Mouse (Mus musculus) heart, embryonic 14.5 days (tissue): ENCODE data around the gene Ankrd13d. TPM values are rescaled to one million over a fixed set of nuclear protein-coding genes. Genes with fewer than 3 reads are reported as not detected.
A peak's percentile ranks its signal among the peaks of the same experiment; 100 is the strongest.

Source experiments
- ATAC-seq: fragments of 200-750 bp; cut with Nextera tagmentation; 2 replicates; pipeline ENCODE4 v1.8.0; 2017; ENCODE audit warnings: low read depth, moderate TSS enrichment; ENCODE audit not compliant: insufficient number of reproducible peaks, insufficient read depth, low FRiP score
- H3K27ac ChIP-seq, 2 experiments: fragments of 200-500 bp in 1 of 2; fragments of 300-500 bp in 1 of 2; sonication (generic) in 1 of 2; replicated peaks in 1 of 2; 2 replicates each; pipeline ENCODE4 v1.5.1; 2012 to 2014; ENCODE audit warnings: low read depth in 2 of 2, low read length in 2 of 2, control low read depth in 1 of 2, mild to moderate bottlenecking in 1 of 2, mixed read lengths in 1 of 2; ENCODE audit not compliant: control insufficient read depth in 1 of 2, insufficient read depth in 1 of 2
- H3K27me3 ChIP-seq: fragments of 300-500 bp; sonication (generic); 2 replicates; pipeline ENCODE4 v1.6.1; 2014; ENCODE audit warnings: mild to moderate bottlenecking, low read length, control low read depth; ENCODE audit not compliant: control insufficient read depth, insufficient read depth
- H3K36me3 ChIP-seq: fragments of 300-500 bp; sonication (generic); 2 replicates; pipeline ENCODE4 v1.6.1; 2014; ENCODE audit warnings: mild to moderate bottlenecking, control low read depth, low read length, mixed read lengths; ENCODE audit not compliant: control insufficient read depth, insufficient read depth
- H3K4me1 ChIP-seq, 2 experiments: fragments of 200-500 bp in 1 of 2; fragments of 300-500 bp in 1 of 2; sonication (generic) in 1 of 2; 2 replicates each; pipeline ENCODE4 v1.6.1; 2012 to 2014; ENCODE audit warnings: low read length in 2 of 2, control low read depth in 1 of 2, mixed read lengths in 1 of 2; ENCODE audit not compliant: control insufficient read depth in 2 of 2, insufficient read depth in 2 of 2
- H3K4me2 ChIP-seq: fragments of 300-500 bp; sonication (generic); 2 replicates; pipeline ENCODE4 v1.6.1; 2014; ENCODE audit warnings: mild to moderate bottlenecking, low read length
- H3K4me3 ChIP-seq, 2 experiments: fragments of 200-500 bp in 1 of 2; fragments of 300-500 bp in 1 of 2; sonication (generic) in 1 of 2; 2 replicates each; pipeline ENCODE4 v1.5.1; 2012 to 2014; ENCODE audit warnings: low read length in 2 of 2, mild to moderate bottlenecking in 2 of 2, control low read depth in 1 of 2, low read depth in 1 of 2, moderate library complexity in 1 of 2; ENCODE audit not compliant: control insufficient read depth in 1 of 2, insufficient read depth in 1 of 2
- H3K9ac ChIP-seq: fragments of 300-500 bp; sonication (generic); 2 replicates; pipeline ENCODE4 v1.6.1; 2014; ENCODE audit warnings: mild to moderate bottlenecking, low read length
- H3K9me3 ChIP-seq: fragments of 300-500 bp; sonication (generic); 2 replicates; pipeline ENCODE4 v1.6.1; 2016; ENCODE audit warnings: low read length, control low read depth; ENCODE audit not compliant: control insufficient read depth
- WGBS: fragments of 180-500 bp; shearing (Covaris S2); extraction: QIAGEN DNeasy Blood & Tissue Kit; methylation state at CpG from one replicate; pipeline ENCODE4 v1.1.7; 2014; 5-methylcytosine and 5-hydroxymethylcytosine counted together
- polyA plus RNA-seq: library from polyadenylated mRNA; unstranded; fragments of >200 nt; fragmentation: Nextera tagmentation; extraction: Ambion mirVana; gene quantifications from 2 replicates; pipeline ENCODE4 v1.2.1, GENCODE M21; 2014

Gene Ankrd13d
- polyA plus RNA-seq, 1 experiment from 2014 or later = 1.4 TPM

DNA sequence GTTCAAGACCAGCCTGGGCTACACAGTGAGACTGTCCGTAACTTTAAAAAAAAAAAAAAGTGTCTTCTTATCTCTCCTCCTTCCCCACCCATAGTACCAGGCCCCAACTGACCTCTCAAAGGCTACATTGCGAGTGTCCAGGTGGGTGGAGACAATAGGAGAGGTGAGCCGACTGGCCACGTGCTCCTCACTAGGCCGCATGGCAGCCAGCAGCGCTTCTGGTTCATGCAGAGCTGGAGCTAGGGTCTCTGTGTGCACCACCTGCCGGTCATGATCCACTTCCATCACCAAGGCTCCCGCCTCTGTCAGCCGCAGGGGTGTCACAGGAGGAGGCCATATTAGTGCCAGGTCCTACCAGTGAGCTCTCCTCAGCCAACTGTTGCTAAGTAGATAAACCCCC lies 2.5 kb downstream of the Ankrd13d start:
- WGBS = 87% methylated on average over 9 of the region's 9 CpGs
- no peak overlapping the region for H3K9ac ChIP-seq
- no peak overlapping the region for H3K4me2 ChIP-seq
- peaks cover 2% of the 10 kb centered on the region; the same call in 1 of the 2 replicates for H3K36me3 ChIP-seq
- no peak for ATAC-seq
- H3K4me3 ChIP-seq = no peak overlapping the region
- H3K9me3 ChIP-seq = peaks cover 4% of the 10 kb centered on the region; the same call in 1 of the 2 replicates
- H3K27ac ChIP-seq = no peak overlapping the region
- H3K4me1 ChIP-seq = peaks cover 0 to 4% of the 10 kb centered on the region in 2 experiments; a peak in 1 of 4 replicates
- peaks cover 4% of the 10 kb centered on the region; the same call in 1 of the 2 replicates for H3K27me3 ChIP-seq

DNA sequence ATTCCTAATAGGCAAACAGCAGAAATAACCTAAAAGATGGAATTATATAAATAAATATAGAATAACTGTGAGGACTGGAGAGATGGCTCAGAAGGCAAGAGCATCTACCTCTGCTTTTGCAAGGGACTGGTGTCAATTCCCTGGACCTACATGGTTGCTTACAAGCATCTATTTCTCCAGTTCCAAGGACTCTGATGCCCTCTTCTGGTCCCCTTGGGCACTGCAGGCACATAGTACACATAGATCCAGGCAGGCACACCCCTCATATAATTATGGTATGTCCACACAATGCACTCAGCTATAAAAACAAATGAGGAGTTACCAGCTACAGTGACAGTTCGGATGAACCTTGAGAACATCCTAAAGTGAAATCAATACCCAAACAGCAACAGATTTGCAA lies 3.5 kb downstream of the Ankrd13d start:
- Histone ChIP-seq H3K4me2 (no peak overlapping the region), H3K9ac (no peak overlapping the region), H3K36me3 (no peaks in the 10 kb centered on the region), H3K4me3 (no peak overlapping the region), H3K27ac (no peak overlapping the region), H3K27me3 (peaks cover 4% of the 10 kb centered on the region; the same call in 1 of the 2 replicates), H3K9me3 (peaks cover 4% of the 10 kb centered on the region; the same call in 1 of the 2 replicates), H3K4me1 (peaks cover 0 to 4% of the 10 kb centered on the region in 2 experiments; a peak in 1 of 4 replicates)
- 92% methylated on average over 1 of the region's 1 CpGs for WGBS
- ATAC-seq = no peak

DNA sequence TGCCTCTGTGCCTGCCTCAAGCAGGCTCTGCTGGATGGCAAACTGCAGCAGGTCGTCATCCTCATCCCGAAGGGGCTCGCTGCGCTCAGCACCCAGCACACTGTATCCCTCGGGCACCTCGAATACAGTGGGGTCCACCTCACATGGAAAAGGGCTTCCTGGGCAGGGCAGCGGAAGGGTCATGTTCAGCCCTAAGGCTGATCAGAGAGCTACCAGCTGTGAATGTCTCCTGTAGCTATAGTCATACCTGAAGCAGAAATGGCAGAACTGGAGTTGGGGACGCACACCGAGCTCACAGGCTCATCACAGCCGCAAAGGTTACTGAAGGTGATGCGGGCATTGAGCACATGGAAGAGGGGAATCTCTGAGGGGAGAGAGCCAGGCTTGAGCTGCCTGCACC lies 12.0 kb downstream of the Ankrd13d start:
- H3K27ac ChIP-seq = no peak overlapping the region
- H3K36me3 ChIP-seq = no peaks in the 10 kb centered on the region
- no peak overlapping the region for H3K4me3 ChIP-seq
- 94% methylated on average over 11 of the region's 11 CpGs for WGBS
- H3K9me3 ChIP-seq = peaks cover 3% of the 10 kb centered on the region; the same call in 1 of the 2 replicates
- no peak for ATAC-seq
- H3K4me1 ChIP-seq = peaks cover 3 to 6% of the 10 kb centered on the region in 2 experiments; a peak in 2 of 4 replicates
- H3K9ac ChIP-seq = no peak overlapping the region
- H3K4me2 ChIP-seq = no peak overlapping the region
- H3K27me3 ChIP-seq = peaks cover 21% of the 10 kb centered on the region

DNA sequence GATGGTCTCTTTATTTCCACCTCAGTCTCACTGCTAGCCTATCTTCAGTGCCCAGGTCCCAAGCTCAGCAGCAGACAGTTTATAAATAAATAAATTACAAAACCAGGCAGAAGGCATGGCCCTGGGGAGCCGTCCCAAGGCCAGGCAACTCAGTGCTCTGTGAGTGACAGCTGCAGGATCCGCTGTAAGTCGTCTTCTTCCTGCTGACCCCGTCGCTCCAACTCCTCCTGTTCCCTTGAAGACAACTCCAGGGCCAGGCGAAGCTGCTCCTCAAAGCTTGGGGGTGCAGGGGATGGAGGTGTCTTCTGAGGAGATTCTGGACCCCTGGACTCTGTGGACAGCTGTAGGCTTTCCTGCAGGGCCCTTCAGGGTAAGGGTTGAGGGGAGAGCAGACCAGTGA lies 12.8 kb downstream of the Ankrd13d start:
- Histone ChIP-seq H3K36me3 (no peaks in the 10 kb centered on the region), H3K27me3 (peaks cover 21% of the 10 kb centered on the region), H3K27ac (no peak overlapping the region), H3K4me3 (no peak overlapping the region), H3K4me1 (peaks cover 3 to 6% of the 10 kb centered on the region in 2 experiments; a peak in 2 of 4 replicates), H3K4me2 (no peak overlapping the region), H3K9ac (no peak overlapping the region), H3K9me3 (no peaks in the 10 kb centered on the region)
- WGBS = 60% methylated on average over 6 of the region's 6 CpGs
- no peak for ATAC-seq

DNA sequence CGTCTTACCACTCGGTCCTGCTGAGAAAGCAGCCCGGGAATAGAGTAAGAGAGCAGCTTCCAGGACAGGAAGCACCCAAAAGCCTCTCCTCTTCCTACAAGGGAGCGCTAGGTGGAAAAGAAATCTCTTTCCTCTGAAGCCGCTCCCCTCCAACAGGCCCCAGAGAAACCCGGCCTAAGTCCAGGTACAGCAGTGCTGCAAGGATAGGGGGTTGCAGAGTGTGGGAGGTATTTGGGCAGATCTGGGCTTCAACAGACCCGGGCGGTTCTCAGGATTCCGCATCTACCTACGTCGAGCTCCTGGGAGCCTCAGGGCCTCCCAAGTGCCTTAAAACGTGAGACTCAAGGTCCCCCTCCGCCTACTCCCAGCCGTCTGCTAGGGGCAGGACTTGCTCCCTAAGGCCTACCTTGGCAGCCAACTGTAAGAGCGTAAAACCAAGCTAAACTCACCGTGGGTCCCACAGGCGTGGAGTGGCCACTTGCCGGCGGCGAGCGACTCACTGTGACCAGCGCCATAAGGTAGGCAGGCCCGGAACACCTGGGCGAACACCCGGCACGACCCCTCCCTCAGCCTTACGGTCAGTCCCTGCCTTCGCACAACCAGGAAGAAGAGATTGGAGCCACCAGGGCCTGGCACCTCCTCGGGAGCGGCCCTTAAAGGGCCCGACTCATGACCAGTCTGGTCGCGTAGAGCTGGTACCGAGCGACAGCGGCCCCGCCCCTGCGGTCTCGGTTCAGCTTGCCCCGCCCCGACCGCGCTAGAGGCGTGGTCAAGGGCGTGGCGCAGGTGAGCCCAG lies 14.2 kb downstream of the Ankrd13d start, which contains the start of gene Ssh3:
TSS of gene Ssh3 (minus strand) at position 615 of the 796 bp plus-strand sequence.
- Histone ChIP-seq H3K9me3 (no peaks in the 10 kb centered on the region), H3K36me3 (no peaks in the 10 kb centered on the region), H3K27me3 (peaks cover 21% of the 10 kb centered on the region), H3K4me2 (peak within 1 kb of the TSS; percentile 74), H3K4me1 (peaks cover 3 to 6% of the 10 kb centered on the region in 2 experiments; a peak in 2 of 4 replicates), H3K27ac (no peak within 1 kb of the TSS), H3K9ac (peak within 1 kb of the TSS; percentile 68), H3K4me3 (peak within 1 kb of the TSS; percentile 50 to 52)
- 7% methylated on average over 46 of the region's 46 CpGs for WGBS
- peak; percentile 70 for ATAC-seq

DNA sequence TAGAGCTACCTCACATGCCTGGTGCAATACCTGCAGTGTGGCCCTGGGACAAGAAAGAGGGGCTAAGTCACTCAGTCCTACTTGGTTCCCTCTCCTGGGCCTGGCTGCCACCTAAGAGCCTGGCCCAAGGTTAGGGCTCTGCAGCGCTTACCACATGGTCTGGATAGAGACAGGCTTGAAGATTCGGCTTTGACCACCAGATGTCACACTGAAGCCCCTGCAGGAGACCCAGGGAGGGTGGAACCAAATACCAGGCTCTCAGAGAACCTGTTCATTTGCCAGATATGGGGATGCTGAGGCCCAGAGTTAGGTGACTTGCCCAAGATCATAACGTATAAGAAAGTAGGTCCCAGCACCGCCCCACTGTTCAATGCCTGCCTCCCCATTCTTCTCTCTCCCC lies 17.0 kb downstream of the Ankrd13d start:
- H3K27me3 ChIP-seq = peaks cover 21% of the 10 kb centered on the region
- H3K4me2 ChIP-seq = no peak overlapping the region
- no peaks in the 10 kb centered on the region for H3K9me3 ChIP-seq
- ATAC-seq = no peak
- no peak overlapping the region for H3K27ac ChIP-seq
- H3K4me1 ChIP-seq = peaks cover 3 to 6% of the 10 kb centered on the region in 2 experiments; a peak in 2 of 4 replicates
- H3K9ac ChIP-seq = no peak overlapping the region
- no peak overlapping the region for H3K4me3 ChIP-seq
- WGBS = 54% methylated on average over 4 of the region's 4 CpGs
- no peaks in the 10 kb centered on the region for H3K36me3 ChIP-seq

DNA sequence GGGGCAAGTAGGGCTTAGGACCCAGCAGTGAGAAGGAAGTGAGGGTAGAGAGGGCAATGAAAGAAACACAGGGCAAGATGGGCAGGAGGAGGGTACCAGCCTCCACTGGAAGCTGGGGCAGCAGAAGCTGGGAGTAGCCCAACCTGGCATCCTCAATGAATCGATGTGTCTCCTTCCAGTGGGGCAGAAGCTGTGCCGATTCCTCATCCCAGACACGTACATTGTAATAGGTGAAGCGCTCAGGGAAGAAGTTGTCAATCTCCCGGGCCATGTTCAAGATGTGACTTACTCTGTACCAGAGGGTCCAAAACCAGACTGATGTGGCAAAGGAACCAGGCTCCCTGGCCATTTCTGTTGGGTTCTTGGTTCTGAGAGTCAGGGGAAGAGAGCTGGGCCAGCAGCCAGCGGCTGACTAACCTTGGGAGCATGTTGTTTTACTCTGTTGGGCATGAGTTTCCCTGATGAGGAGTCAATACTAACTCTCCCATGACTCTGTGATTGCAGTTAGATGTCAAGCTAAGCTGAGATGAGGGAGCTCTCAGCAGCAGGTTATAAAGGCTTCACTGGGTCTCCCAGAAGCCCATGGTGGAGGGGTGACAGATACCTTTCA lies 18.7 kb downstream of the Ankrd13d start:
- H3K9me3 ChIP-seq = no peaks in the 10 kb centered on the region
- peaks cover 3% of the 10 kb centered on the region in 2 experiments; a peak in 2 of 4 replicates for H3K4me1 ChIP-seq
- no peak overlapping the region for H3K27ac ChIP-seq
- H3K36me3 ChIP-seq = no peaks in the 10 kb centered on the region
- H3K27me3 ChIP-seq = peaks cover 12% of the 10 kb centered on the region
- no peak overlapping the region for H3K9ac ChIP-seq
- no peak for ATAC-seq
- no peak overlapping the region for H3K4me3 ChIP-seq
- no peak overlapping the region for H3K4me2 ChIP-seq
- WGBS = 91% methylated on average over 6 of the region's 6 CpGs
